Mouse (Mus musculus) right cerebral cortex, postnatal 4 days (tissue): ENCODE results near the gene Kalrn.

ENCODE experiments used
- DNase-seq: peaks from one replicate; pipeline ENCODE4 v3.0.0-alpha.2; 2022

The Kalrn gene

DNA sequence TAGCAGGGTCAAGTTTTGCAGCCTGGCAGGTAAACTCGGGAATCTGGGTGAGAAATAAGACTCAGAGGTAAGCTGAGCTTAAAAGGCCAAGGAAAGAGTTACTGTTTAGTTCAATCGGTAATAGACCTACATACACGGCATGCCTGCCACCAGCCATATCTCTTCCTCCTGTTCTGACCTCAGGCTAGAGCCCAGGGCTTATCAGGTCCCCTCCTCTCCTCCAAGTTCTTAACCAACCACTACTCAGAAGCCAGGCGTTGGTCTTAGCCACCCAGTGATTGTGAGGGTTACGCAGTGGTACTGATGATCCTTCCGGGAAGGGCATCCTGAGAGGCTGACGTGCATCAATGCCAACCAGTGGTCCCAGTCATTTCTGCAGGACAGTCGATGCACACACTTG is 649.6 kb downstream of the Kalrn start:
- no peak for DNase-seq

GRCm38 (mm10) chr16:33923001-33923316 is 650.4 kb downstream of the Kalrn start:
- no peak for DNase-seq

- no peak for DNase-seq
Measured at GRCm38 (mm10) chr16:33922111-33923000, 651.0 kb downstream of the Kalrn start.

- no peak for DNase-seq
Measured at GRCm38 (mm10) chr16:33921514-33921913, 651.8 kb downstream of the Kalrn start.
